Mouse (Mus musculus) midbrain, postnatal 0 days (tissue): ENCODE measurements at regions not wholly inside any gene's neighbourhood (a gene's known extent, or its start where the extent isn't known, plus 50 kb on each side); places are given as distances from the start of the nearest gene placed in this dataset.
A peak's percentile ranks its signal among the peaks of the same experiment; 100 is the strongest.

ENCODE experiments used
- ATAC-seq: fragments of 200-750 bp; cut with Nextera tagmentation; 2 replicates; pipeline ENCODE4 v1.8.0; 2017; ENCODE audit warnings: moderate number of reproducible peaks, mild to moderate bottlenecking, moderate TSS enrichment, moderate library complexity; ENCODE audit not compliant: low FRiP score
- DNase-seq: peaks from one replicate; pipeline ENCODE4 v3.0.0-alpha.2; 2015; ENCODE audit warnings: low spot score
- H3K27ac ChIP-seq: fragments of 300-500 bp; sonication (generic); 2 replicates; pipeline ENCODE4 v1.5.1; 2014; ENCODE audit warnings: low read depth, mild to moderate bottlenecking, low read length, mixed read lengths
- H3K27me3 ChIP-seq: fragments of 300-500 bp; sonication (generic); 2 replicates; pipeline ENCODE4 v1.6.1; 2014; ENCODE audit warnings: low read length, control low read depth, mixed read lengths; ENCODE audit not compliant: insufficient read depth
- H3K36me3 ChIP-seq: fragments of 300-500 bp; sonication (generic); 2 replicates; pipeline ENCODE4 v1.6.1; 2014; ENCODE audit warnings: low read length, control low read depth, mixed read lengths; ENCODE audit not compliant: insufficient read depth
- H3K4me1 ChIP-seq: fragments of 300-500 bp; sonication (generic); 2 replicates; pipeline ENCODE4 v1.6.1; 2014; ENCODE audit warnings: mild to moderate bottlenecking, control low read depth, antibody characterized with exemption, low read length, mixed read lengths; ENCODE audit not compliant: insufficient read depth
- H3K4me2 ChIP-seq: fragments of 300-500 bp; sonication (generic); 2 replicates; pipeline ENCODE4 v1.6.1; 2014; ENCODE audit warnings: low read depth, mild to moderate bottlenecking, low read length, mixed read lengths; ENCODE audit not compliant: poor library complexity, severe bottlenecking
- H3K4me3 ChIP-seq: fragments of 300-500 bp; sonication (generic); 2 replicates; pipeline ENCODE4 v1.5.1; 2014; ENCODE audit warnings: low read depth, mild to moderate bottlenecking, low read length, moderate library complexity
- H3K9ac ChIP-seq: fragments of 300-500 bp; sonication (generic); replicated peaks from 2 replicates; pipeline ENCODE4 v1.6.1; 2014; ENCODE audit warnings: mild to moderate bottlenecking, low read length, moderate library complexity, mixed read lengths; ENCODE audit not compliant: poor library complexity, severe bottlenecking
- H3K9me3 ChIP-seq: fragments of 300-500 bp; sonication (generic); 2 replicates; pipeline ENCODE4 v1.6.1; 2016; ENCODE audit warnings: low read length, control low read depth
- CTCF ChIP-seq: IDR thresholded peaks from 2 replicates; pipeline ENCODE4 v1.5.1; 2016; ENCODE audit warnings: antibody characterized with exemption, mild to moderate bottlenecking
- WGBS: fragments of 180-500 bp; shearing (Covaris S2); extraction: QIAGEN DNeasy Blood & Tissue Kit; methylation state at CpG from one replicate; pipeline ENCODE4 v1.1.7; 2014; 5-methylcytosine and 5-hydroxymethylcytosine counted together

GRCm38 (mm10) chr14:103962303-103962881 lies 118.2 kb upstream of the Ednrb start:
- Histone ChIP-seq H3K27me3 (no peaks in the 10 kb centered on the region), H3K27ac (no peak overlapping the region), H3K4me3 (no peak overlapping the region), H3K36me3 (no peaks in the 10 kb centered on the region), H3K4me1 (no peaks in the 10 kb centered on the region), H3K9me3 (no peaks in the 10 kb centered on the region), H3K4me2 (no peak overlapping the region), H3K9ac (no peak overlapping the region)
- TF ChIP-seq CTCF: no peak
- ATAC-seq (no peak), DNase-seq (no peak)
- 80% methylated on average over 11 of the region's 11 CpGs for WGBS

GRCm38 (mm10) chr14:103951899-103952298 lies 107.7 kb upstream of the Ednrb start:
- Histone ChIP-seq H3K27me3 (no peaks in the 10 kb centered on the region), H3K4me1 (no peaks in the 10 kb centered on the region), H3K27ac (no peak overlapping the region), H3K9me3 (no peaks in the 10 kb centered on the region), H3K9ac (no peak overlapping the region), H3K4me3 (no peak overlapping the region), H3K4me2 (no peak overlapping the region), H3K36me3 (no peaks in the 10 kb centered on the region)
- ATAC-seq (no peak), DNase-seq (no peak)
- 59% methylated on average over 6 of the region's 6 CpGs for WGBS
- TF ChIP-seq CTCF: no peak

GRCm38 (mm10) chr14:103949950-103950349 lies 105.7 kb upstream of the Ednrb start:
- Histone ChIP-seq H3K4me1 (no peaks in the 10 kb centered on the region), H3K4me3 (no peak overlapping the region), H3K4me2 (no peak overlapping the region), H3K9me3 (no peaks in the 10 kb centered on the region), H3K36me3 (no peaks in the 10 kb centered on the region), H3K27ac (no peak overlapping the region), H3K27me3 (no peaks in the 10 kb centered on the region), H3K9ac (no peak overlapping the region)
- TF ChIP-seq CTCF: no peak
- whole genome bisulfite sequencing: 73% methylated on average over 6 of the region's 6 CpGs
- ATAC-seq (no peak), DNase-seq (no peak)

- Histone ChIP-seq H3K4me3 (no peak overlapping the region), H3K36me3 (no peaks in the 10 kb centered on the region), H3K9ac (no peak overlapping the region), H3K4me2 (no peak overlapping the region), H3K4me1 (no peaks in the 10 kb centered on the region), H3K27me3 (no peaks in the 10 kb centered on the region), H3K9me3 (no peaks in the 10 kb centered on the region), H3K27ac (no peak overlapping the region)
- no peak for TF ChIP-seq CTCF
- DNase-seq (peak; percentile 10), ATAC-seq (no peak)
- WGBS: 25% methylated on average over 3 of the region's 3 CpGs
These were observed 104.0 kb upstream of the Ednrb start for GRCm38 (mm10) chr14:103948026-103948777.

- Histone ChIP-seq H3K27ac (no peak overlapping the region), H3K4me2 (no peak overlapping the region), H3K9me3 (no peaks in the 10 kb centered on the region), H3K4me3 (no peak overlapping the region), H3K9ac (no peak overlapping the region), H3K36me3 (no peaks in the 10 kb centered on the region), H3K4me1 (no peaks in the 10 kb centered on the region), H3K27me3 (no peaks in the 10 kb centered on the region)
- ATAC-seq: no peak
- 77% methylated on average over 1 of the region's 1 CpGs for WGBS
- no peak for TF ChIP-seq CTCF
- DNase-seq: no peak
These were observed 101.6 kb upstream of the Ednrb start for GRCm38 (mm10) chr14:103945753-103946152.

GRCm38 (mm10) chr14:103939867-103940266 lies 95.7 kb upstream of the Ednrb start:
- Histone ChIP-seq H3K27me3 (no peaks in the 10 kb centered on the region), H3K9ac (no peak overlapping the region), H3K27ac (no peak overlapping the region), H3K4me2 (no peak overlapping the region), H3K36me3 (no peaks in the 10 kb centered on the region), H3K9me3 (no peaks in the 10 kb centered on the region), H3K4me1 (no peaks in the 10 kb centered on the region), H3K4me3 (no peak overlapping the region)
- DNase-seq: no peak
- no peak for ATAC-seq
- no peak for TF ChIP-seq CTCF
- 12% methylated on average over 3 of the region's 3 CpGs for WGBS
